Mouse (Mus musculus) c-Kit-positive CD71-positive TER-119-positive erythroid progenitor cells, embryonic 14.5 days (primary cell): ENCODE measurements around the gene Syt13.

ENCODE experiments used
- DNase-seq: peaks from one replicate; pipeline ENCODE4 v3.0.0-alpha.2; 2013; ENCODE audit warnings: low spot score

Gene Syt13

GRCm38 (mm10) chr2:92914933-92915553, at the start of gene Syt13:
Syt13 (plus strand) TSS chr2:92915098.
- no peak for DNase-seq

DNA sequence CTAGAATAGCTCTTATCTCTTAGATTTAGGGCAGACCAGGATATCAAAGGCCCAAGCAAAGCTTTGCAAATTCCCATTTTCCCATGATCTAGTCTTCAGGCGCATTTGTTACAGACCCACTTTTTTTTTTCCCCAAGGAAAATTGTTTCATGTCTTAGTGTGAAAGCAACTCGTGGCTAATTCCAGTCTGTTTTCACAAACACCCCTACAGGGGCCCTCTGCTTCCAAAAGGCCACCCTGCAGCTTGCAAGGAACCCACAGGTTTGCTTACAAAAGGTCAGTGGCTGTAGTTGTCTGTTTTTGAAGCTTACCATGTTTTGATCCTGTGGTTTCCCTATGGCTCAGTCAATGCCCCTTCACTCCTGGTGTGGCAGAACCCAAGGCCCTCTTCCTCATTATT, 48.3 kb upstream of the Syt13 start:
- no peak for DNase-seq

DNA sequence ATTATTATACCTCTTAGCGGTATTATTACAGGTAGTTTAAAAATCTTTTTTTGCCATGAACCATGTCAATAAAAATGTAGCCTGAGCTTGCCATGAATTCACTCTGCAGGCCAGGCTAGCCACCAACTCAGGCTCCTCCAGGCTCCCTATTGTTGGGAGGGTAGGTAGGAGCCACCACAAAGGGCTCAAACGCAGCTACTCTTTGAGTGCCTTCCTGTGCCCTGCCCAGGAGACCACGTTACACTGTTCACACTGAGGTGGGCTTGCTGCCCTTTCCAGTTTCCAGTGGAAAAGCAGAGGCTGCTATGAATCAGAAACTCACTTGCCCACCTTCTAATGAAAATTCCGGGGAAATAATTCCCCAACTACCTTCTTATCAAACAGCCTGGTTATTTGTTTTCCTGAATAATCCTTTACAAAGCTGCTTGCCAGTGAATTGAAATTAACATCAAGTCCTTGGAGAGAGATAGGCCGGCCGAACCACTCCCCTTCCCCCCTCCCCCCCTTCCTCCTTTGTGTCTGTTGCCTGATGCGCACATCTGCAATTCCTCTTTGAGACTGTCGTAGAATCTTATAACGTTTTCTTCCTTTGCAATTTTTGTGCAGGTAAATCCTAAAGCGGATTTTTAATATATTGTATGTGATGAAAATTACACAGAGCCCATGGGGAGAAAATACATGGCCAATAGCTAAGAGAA, 44.6 kb upstream of the Syt13 start:
- DNase-seq: no peak

DNA sequence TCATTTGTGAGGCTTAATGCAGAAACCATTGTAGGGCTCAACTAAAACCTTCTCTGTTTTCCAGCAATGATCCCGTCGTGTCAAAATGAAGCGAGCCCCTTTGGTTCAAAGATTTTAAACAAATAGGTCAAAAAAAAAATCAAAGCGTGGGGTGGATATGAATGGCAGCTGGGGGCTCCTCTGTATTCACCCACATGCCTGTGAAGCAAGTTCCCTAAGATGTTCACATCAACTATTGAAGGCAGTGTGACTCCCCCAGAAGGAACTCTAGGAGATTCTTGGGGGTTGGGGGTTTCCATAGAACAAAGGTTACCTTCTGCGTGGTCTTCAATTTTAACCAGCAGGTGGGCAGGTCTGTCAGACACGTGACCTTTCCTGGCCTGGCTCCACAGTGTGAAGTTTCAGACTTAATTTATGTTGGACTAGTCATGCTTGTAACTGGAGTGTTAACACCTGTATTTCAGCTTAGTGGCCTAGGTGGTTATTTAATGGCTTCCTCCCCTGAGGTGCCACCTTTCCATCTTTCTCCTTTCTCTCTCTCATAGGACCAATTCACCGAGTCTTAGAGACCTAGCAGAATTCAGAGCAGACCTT, 43.7 kb upstream of the Syt13 start:
- DNase-seq: no peak

DNA sequence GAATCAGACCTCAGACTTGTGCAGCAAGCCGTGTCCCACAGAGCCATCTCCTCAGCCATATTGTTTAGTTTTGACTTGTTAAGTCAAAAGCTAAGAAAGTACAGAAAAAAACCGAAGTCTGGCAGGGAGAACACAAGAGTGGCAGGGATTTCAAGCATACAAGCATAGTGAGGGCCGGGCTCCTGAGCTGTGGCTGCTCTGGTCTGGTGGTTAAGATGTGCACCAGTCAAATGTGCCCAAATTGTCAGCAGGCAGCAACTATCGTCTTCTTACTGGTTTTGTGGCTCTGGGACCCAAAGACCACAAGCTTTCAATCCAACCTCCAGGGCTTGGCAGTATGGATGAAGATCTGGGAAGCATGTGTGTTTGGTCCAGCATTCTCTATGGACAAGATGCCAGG, 42.2 kb upstream of the Syt13 start:
- no peak for DNase-seq

DNA sequence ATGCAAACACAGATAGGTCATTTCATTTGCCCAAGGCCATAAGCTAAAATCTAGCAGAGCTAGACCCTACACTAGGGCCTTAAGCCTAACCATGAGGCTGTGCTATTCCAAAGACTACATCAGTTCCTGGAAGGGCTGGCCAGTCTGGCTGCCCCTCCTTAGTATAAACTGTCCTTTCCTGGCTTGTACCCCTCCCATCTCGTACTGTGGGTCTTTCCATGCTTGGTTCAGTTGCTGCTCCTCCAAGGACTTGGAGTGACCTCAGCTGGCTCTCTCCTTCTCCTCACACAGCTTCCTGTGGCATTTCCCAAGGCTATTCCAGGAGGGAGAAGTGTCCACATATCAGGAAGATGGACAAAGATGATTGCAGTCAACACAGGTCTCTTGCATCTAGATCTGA, 40.3 kb upstream of the Syt13 start:
- DNase-seq: no peak

GRCm38 (mm10) chr2:92877488-92877887, 37.4 kb upstream of the Syt13 start:
- no peak for DNase-seq

DNA sequence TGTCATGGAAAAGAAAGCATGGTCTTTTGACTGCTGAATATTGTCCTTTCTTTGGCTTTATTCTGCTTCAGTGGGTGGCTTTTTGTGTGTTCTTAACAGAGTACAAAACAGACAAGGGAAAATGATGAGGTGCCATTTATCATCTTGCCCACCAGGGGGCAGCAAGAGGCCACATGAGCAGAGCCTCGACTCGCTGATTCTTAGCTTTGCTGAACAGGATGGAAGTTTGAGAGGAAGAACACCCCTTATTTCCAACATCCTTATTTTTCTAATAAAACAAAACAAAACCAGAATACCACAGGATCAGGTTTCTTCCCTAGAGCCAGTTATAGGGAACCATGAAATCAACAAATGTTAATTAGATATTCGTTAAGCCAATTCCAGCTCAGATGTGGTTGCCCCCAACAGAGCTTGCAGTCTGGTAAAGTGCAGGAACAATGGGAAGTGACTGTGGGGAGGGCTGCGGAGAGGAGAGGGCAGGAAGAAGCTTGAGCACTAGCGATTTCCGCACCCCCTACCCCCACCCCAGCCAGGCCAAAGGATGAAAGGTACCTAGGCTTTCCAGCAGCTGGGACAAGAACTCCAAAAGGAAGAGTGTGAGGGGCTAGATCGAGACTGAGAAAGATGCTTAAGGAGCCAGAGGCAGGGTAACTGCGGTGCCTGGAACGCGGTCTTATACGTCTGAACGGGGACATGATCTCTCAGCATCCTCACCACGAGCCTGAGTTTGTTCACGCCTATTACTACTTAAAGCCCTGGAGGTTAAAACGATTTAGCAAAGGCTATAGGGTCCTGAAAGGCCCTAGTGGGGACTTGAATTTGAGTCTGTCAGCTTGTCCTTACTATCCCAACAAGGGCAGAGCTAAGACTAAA, 31.6 kb upstream of the Syt13 start:
- DNase-seq: peak; percentile 31

DNA sequence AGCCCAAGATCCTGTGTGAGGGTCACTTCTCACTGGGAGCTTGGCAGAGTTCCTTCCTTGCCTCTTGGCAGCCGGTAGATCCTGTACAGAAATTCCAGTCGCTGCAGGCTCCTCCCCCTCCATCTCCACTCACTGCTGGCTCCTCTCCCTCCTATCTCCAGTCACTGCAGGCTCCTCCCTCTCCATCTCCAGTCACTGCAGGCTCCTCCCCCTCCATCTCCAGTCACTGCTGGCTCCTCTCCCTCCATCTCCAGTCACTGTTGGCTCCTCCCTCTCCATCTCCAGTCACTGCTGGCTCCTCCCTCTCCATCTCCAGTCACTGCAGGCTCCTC, 31.0 kb upstream of the Syt13 start:
- no peak for DNase-seq

DNA sequence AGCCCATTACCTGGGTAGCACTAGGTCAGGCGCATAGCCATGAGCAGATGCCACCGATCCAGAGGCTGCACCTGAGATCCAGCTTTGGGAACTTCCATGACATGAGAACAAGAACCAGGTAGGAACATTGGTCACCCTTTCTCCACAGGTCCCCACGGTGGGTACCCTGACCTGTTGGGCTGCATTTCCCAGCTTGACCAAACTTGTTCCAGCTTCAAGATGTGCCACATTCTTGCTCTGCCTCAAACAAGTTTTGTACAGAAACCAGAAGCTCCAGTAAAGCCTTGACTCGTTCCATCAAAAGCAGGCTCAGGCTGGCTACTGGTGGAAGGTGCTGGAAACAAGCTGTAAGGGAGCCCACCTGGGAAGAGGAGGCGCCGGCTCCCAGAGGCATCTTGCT, 29.9 kb upstream of the Syt13 start:
- DNase-seq: no peak

DNA sequence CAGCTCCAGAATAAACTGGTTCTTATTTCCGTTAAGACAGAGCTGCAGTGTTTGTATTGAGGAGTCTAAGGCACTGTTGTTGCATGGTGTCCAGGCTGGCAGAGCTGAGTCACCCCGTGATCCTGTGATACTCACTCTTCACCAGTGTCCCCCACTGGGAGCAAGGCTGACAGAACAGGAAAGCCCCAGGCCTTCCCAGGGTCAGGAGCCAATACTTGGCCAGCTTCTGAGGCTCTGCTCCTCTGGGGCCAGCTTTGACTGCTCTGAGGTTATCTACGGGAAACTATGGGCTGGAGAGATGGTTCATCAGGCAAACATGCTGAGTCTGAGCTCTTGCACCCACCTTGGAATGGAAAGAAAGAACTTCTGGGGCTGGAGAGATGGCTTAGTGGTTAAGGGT, 28.0 kb upstream of the Syt13 start:
- no peak for DNase-seq

GRCm38 (mm10) chr2:92892524-92892923, 22.4 kb upstream of the Syt13 start:
- DNase-seq: no peak

DNA sequence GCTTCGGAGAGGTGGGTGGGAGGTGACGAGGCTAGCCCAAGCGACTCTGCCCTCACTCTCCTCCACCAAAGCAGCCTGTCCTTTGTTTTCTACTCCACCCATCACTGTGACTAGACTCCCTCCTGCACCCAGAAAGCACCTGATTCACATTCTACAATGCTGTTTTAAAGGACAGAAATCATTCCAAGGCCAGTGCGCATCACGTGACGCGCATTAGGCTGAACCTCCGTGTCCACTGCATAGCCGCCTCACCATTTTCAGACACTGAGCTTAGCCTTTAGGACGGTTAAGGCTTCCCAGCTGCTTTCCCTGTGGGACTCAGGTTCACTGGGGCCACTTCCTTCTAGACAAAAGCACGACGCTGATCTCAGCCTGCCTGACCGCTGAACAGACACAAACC, 11.2 kb upstream of the Syt13 start:
- DNase-seq: no peak

DNA sequence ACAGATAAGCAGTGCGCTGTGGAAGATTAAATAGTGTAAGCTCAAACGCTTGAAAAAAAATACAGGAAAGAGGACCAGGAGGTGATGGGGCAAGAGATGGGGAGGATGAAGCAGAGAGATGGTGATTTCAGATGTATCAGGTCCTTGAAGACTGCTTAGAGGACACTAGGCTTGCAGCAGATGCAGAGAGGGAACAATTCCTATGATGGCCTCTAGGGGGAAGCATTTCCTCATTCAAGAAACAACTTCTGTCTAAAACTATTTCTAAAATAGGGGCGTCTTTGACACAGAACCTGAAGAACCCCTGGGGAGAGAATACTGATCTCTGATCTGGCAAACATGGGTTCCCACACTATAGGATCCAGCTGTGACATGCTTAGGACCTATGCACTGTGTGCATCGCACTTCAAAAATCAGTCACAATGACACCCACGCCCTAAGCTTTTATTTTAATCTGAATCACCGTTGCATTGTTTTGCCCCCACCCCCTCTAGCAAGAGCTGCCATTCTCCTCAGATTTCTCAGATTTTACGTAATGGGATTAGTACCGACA, 10.5 kb upstream of the Syt13 start:
- peak; percentile 60 for DNase-seq

- DNase-seq: no peak
These were observed 4.5 kb upstream of the Syt13 start for GRCm38 (mm10) chr2:92910371-92910770.

- no peak for DNase-seq
These were observed 2.6 kb upstream of the Syt13 start for GRCm38 (mm10) chr2:92912312-92912711.

- no peak for DNase-seq
These were observed 1.6 kb upstream of the Syt13 start for GRCm38 (mm10) chr2:92913295-92913694.

- no peak for DNase-seq
These were observed 1.0 kb downstream of the Syt13 start for GRCm38 (mm10) chr2:92915659-92916631.

DNA sequence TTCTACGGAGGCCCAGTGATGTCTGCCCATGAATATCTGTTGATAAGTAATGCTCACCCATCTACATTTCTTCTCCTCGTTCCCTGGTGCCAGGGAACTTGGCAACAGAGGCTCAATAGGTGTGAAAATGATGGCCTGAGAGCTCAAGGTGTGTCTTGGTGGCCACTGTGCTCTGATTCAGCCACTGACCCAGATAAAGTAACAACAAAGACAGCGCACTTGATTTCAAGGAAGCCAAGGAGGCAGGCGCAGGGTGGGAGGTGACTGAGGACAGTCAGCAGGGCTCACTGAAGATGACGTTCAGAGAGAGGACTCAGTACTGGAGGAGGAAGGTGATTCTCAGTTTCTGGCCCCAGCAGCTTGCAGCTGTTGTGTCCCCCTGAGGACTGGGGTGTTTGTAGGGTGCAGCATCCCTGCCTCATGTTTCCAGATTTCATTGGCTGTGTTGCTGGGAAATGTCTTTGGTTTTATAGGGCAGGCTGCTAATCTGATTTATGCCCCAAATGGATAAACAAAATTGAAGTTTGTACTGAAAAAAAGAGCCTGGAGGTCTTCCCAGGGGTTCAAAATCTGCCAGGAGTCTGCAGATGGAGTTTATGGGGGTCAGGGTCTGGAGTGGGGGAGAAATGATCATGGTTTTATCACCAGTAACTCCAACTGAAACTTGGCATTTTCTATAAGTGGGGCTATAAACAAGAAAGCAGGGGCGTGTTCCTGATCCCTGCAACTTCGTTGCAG, 2.7 kb downstream of the Syt13 start:
- no peak for DNase-seq

DNA sequence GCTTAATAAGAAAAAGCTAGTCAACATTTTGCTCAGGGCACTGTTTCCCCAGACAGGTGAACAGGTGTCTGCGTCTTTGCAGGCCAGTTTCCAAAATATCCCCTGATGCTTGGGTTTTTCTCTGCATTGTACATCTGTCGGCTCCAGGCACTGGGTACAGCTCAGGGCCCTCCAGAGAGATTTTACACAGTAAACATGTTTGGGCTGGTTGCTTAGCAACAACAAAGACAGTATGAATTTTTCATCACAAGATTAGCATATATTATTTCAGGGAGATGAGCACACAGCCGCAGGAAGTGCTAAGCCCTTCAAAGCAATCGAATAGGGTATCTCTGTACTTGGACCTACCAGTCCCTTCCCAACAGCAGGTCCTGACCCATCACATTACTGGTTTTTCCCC, 5.8 kb downstream of the Syt13 start:
- no peak for DNase-seq
